Mouse (Mus musculus) C2C12 (cell line): ENCODE data around the gene Itgav. TPM values are rescaled to one million over a fixed set of nuclear protein-coding genes. Genes with fewer than 3 reads are reported as not detected.

Experiments
- H3K27me3 ChIP-seq: one replicate; pipeline ENCODE4 v1.6.1; 2011; ENCODE audit not compliant: control insufficient read depth, insufficient read depth, insufficient read length
- H3K36me3 ChIP-seq: one replicate; pipeline ENCODE4 v1.6.1; 2011; ENCODE audit not compliant: control insufficient read depth, insufficient read depth
- H3K4me3 ChIP-seq: one replicate; pipeline ENCODE4 v1.5.1; 2011; ENCODE audit warnings: mild to moderate bottlenecking, control low read depth; ENCODE audit not compliant: poor library complexity, insufficient read depth, severe bottlenecking
- H3K79me2 ChIP-seq: one replicate; pipeline ENCODE4 v1.6.1; 2011; ENCODE audit not compliant: control insufficient read depth, insufficient read depth
- H3K79me3 ChIP-seq: one replicate; pipeline ENCODE4 v1.6.1; 2011; ENCODE audit warnings: low read depth, control low read depth
- H3ac ChIP-seq: one replicate; pipeline ENCODE3; 2011; ENCODE audit warnings: low read depth; ENCODE audit not compliant: control insufficient read depth, insufficient read length
- CEBPB ChIP-seq: IDR thresholded peaks from one replicate; pipeline ENCODE4 v1.6.1; 2011; ENCODE audit warnings: low read depth, mild to moderate bottlenecking, control low read depth, moderate library complexity
- CTCF ChIP-seq: IDR thresholded peaks from one replicate; pipeline ENCODE4 v1.5.1; 2011; ENCODE audit not compliant: control insufficient read depth, insufficient read depth, insufficient read length
- FOSL1 ChIP-seq: IDR thresholded peaks from one replicate; pipeline ENCODE4 v1.8.0; 2011; ENCODE audit warnings: mild to moderate bottlenecking, low read length; ENCODE audit not compliant: poor library complexity, insufficient read depth, severe bottlenecking
- MAX ChIP-seq: IDR thresholded peaks from one replicate; pipeline ENCODE4 v1.6.1; 2011; ENCODE audit warnings: mild to moderate bottlenecking, control low read depth
- MYOD1 ChIP-seq: IDR thresholded peaks from one replicate; pipeline ENCODE4 v1.6.1; 2011; ENCODE audit warnings: low read depth; ENCODE audit not compliant: control insufficient read depth, insufficient read length
- MYOG ChIP-seq: IDR thresholded peaks from one replicate; pipeline ENCODE4 v1.6.1; 2011; ENCODE audit not compliant: control insufficient read depth, insufficient read length; ENCODE audit errors: extremely low read depth
- USF1 ChIP-seq: IDR thresholded peaks from one replicate; pipeline ENCODE4 v1.6.1; 2011; ENCODE audit warnings: low read depth, mild to moderate bottlenecking, control low read depth, moderate library complexity
- polyA plus RNA-seq: library from polyadenylated mRNA; unstranded; fragments of >200 nt; fragmentation: generic; extraction: Trizol; gene quantifications from one replicate; pipeline ENCODE4 v1.2.1, GENCODE M21; 2012; ENCODE audit warnings: missing spikeins

The Itgav gene
- polyA plus RNA-seq, 1 experiment: 32.1 TPM

GRCm38 (mm10) chr2:83762106-83762855, 38.1 kb downstream of the Itgav start:
- Histone ChIP-seq H3K79me3 (peaks cover 16% of the 10 kb centered on the region), H3ac (no peak overlapping the region), H3K27me3 (no peaks in the 10 kb centered on the region), H3K36me3 (peaks cover 54% of the 10 kb centered on the region), H3K4me3 (no peak overlapping the region), H3K79me2 (peaks cover 20% of the 10 kb centered on the region)
- TF ChIP-seq MAX (no peak), MYOG (no peak), CEBPB (no peak), USF1 (no peak), CTCF (no peak), FOSL1 (no peak), MYOD1 (no peak)

DNA sequence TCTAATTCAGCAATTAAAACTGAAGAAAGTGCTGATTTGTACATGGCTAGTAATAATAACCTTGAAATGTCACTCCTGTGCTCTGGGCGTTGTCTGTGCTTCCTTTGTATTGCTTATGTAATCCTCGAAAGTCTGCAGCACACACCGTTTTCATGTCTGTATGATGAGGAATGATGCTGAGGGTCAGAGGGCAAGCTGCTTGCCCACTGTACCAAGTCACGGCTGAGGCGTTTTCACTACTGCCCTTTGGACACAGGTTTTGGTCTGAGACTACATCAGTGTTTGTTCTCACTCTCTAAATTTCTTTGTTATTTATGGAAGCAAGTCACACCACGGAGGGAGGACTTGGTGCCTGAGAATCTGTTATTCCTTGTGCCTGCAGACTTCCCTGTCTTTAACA, 41.9 kb downstream of the Itgav start:
- Histone ChIP-seq H3K79me3 (peaks cover 8% of the 10 kb centered on the region), H3K4me3 (no peak overlapping the region), H3ac (no peak overlapping the region), H3K27me3 (no peaks in the 10 kb centered on the region), H3K36me3 (peaks cover 58% of the 10 kb centered on the region), H3K79me2 (peaks cover 6% of the 10 kb centered on the region)
- no peak for TF ChIP-seq MYOD1
- TF ChIP-seq FOSL1: no peak
- TF ChIP-seq CEBPB: no peak
- TF ChIP-seq USF1: no peak
- TF ChIP-seq MAX: no peak
- TF ChIP-seq CTCF: no peak
- no peak for TF ChIP-seq MYOG

DNA sequence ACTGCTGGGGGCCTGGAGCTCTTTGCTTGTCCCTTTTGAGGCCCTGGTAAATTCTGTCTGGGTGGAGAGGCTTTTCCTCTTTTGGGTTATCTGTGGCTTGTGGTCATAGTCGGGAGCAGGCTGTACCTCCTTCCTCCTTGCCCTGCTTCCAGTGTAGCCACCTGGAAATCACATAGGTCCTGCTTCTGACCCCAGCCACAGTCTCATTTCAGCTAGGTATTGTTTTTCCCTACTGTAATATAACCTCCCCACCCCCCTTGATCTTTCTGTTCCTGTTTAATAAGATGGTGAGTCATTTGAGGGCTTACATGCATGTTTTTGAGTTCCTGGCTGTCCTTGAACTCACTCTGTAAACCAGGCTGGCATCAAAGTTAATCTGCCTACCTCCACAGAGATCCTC, 42.7 kb downstream of the Itgav start:
- Histone ChIP-seq H3K36me3 (peaks cover 65% of the 10 kb centered on the region), H3K4me3 (no peak overlapping the region), H3K79me2 (no peaks in the 10 kb centered on the region), H3K79me3 (peaks cover 4% of the 10 kb centered on the region), H3ac (no peak overlapping the region), H3K27me3 (no peaks in the 10 kb centered on the region)
- no peak for TF ChIP-seq CEBPB
- TF ChIP-seq CTCF: no peak
- TF ChIP-seq FOSL1: no peak
- TF ChIP-seq MYOG: no peak
- no peak for TF ChIP-seq MYOD1
- no peak for TF ChIP-seq USF1

- H3K36me3 ChIP-seq: peaks cover 71% of the 10 kb centered on the region
- no peaks in the 10 kb centered on the region for H3K79me3 ChIP-seq
- no peak overlapping the region for H3K4me3 ChIP-seq
- H3ac ChIP-seq: no peak overlapping the region
- no peaks in the 10 kb centered on the region for H3K27me3 ChIP-seq
- no peaks in the 10 kb centered on the region for H3K79me2 ChIP-seq
- no peak for TF ChIP-seq MAX
Measured at GRCm38 (mm10) chr2:83768311-83769047, 44.3 kb downstream of the Itgav start.

DNA sequence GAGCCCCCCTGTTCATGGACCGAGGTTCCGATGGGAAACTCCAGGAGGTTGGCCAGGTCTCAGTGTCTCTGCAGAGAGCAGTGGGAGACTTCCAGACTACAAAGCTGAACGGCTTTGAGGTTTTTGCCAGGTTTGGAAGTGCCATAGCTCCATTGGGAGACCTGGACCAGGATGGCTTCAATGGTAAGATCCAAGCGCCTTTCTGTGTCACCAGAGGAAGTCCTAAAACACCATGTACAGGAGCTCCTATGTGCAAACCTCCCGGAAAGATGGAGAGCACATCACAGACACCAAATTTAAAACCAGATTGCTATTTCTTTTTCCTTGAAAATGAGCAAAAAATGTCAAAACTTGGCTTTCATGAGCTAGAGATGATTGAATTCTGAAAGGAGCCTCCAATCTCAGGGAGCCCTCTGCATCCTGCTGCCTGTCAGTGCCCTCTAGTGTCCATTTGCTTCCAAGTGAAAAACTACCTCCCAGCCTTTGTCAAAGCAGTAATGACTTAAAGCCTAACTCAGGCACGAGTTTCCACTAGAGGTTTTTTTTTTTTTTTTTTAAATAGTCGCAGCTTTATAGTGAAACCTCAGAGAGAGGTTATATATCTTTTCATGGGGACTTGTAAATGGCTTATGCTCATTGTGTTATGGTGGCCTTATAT, 47.1 kb downstream of the Itgav start:
- TF ChIP-seq FOSL1 (no peak), CEBPB (no peak), CTCF (peak; percentile 43), USF1 (no peak)
- H3K36me3 ChIP-seq: peaks cover 75% of the 10 kb centered on the region
- no peak overlapping the region for H3K4me3 ChIP-seq
- no peaks in the 10 kb centered on the region for H3K79me2 ChIP-seq
- H3K27me3 ChIP-seq: no peaks in the 10 kb centered on the region
- no peaks in the 10 kb centered on the region for H3K79me3 ChIP-seq
- no peak overlapping the region for H3ac ChIP-seq
